Mouse (Mus musculus) midbrain, embryonic 10.5 days (tissue): ENCODE data around the gene Fam234a. TPM values are rescaled to one million over a fixed set of nuclear protein-coding genes. Genes with fewer than 3 reads are reported as not detected.
"Not testable (repeated sequence)": the region's sequence is repeated elsewhere in the genome, so short reads cannot be mapped to it uniquely, and the experiment has no call there.

Experiments
- DNase-seq: peaks from one replicate; pipeline ENCODE4 v3.0.0-alpha.2; 2017; ENCODE audit warnings: low spot score
- H3K27ac ChIP-seq: fragments of 300-500 bp; sonication (generic); replicated peaks from 2 replicates; pipeline ENCODE4 v1.5.1; 2016; ENCODE audit warnings: mild to moderate bottlenecking
- H3K27me3 ChIP-seq: fragments of 300-500 bp; sonication (generic); 2 replicates; pipeline ENCODE4 v1.6.1; 2016; ENCODE audit warnings: low read depth, mild to moderate bottlenecking; ENCODE audit not compliant: poor library complexity, severe bottlenecking
- H3K36me3 ChIP-seq: fragments of 300-500 bp; sonication (generic); 2 replicates; pipeline ENCODE4 v1.6.1; 2016; ENCODE audit warnings: mild to moderate bottlenecking, moderate library complexity
- H3K4me1 ChIP-seq: fragments of 300-500 bp; sonication (generic); 2 replicates; pipeline ENCODE4 v1.6.1; 2016
- H3K4me3 ChIP-seq: fragments of 300-500 bp; sonication (generic); 2 replicates; pipeline ENCODE4 v1.5.1; 2016; ENCODE audit warnings: mild to moderate bottlenecking, moderate library complexity
- H3K9me3 ChIP-seq: fragments of 300-500 bp; sonication (generic); replicated peaks from 2 replicates; pipeline ENCODE4 v1.6.1; 2016; ENCODE audit warnings: mild to moderate bottlenecking
- WGBS: fragments of 180-500 bp; shearing (Covaris S2); methylation state at CpG from one replicate; pipeline ENCODE4 v1.1.7; 2016; 5-methylcytosine and 5-hydroxymethylcytosine counted together
- polyA plus RNA-seq: library from polyadenylated mRNA; unstranded; fragments of >200 nt; fragmentation: Nextera tagmentation; extraction: Ambion mirVana; gene quantifications from 2 replicates; pipeline ENCODE4 v1.2.1, GENCODE M21; 2016

The Fam234a gene
- 27.6 and 28.7 TPM in 2 replicates for polyA plus RNA-seq

DNA sequence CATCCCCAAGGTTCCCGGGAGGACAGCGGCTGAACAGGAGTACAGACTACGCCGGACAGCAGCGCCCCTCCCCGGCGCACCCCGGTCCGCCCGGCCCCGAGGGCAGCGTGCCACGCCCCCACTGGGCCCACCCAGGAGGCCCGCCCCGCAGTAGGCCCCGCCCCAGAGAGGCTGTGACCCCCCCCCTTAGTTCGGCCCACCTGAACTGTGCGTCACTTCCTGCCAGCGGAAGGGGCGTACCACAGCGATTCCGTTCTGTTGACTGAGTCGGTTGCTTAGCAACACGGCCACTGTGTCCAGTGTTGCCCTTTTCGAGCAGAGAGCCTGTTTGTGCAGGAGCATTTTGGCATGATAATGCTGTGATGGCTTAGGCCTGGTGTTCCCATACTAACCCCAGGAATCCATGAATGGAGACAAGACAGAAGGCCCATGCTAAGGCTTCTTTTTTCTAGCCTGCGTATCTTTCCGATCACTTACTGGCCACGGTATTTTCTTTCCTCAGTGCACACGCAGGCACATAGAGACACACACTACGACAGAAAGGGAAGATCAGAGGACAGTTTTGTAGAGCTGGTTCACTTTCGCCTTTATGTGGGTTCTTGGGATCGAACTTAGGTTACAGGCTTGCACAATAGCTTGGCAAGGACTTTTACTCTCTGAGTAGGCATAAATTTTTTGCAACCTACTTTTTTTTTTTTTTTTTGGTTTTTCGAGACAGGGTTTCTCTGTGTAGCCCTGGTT is at the start of gene Fam234a:
Fam234a (minus strand) TSS at position 142 of the 741 bp plus-strand sequence.
- H3K9me3 ChIP-seq, result no peaks in the 10 kb centered on the region
- DNase-seq, result peak; percentile 98
- peak within 1 kb of the TSS; percentile 82 for H3K27ac ChIP-seq
- peaks cover 22% of the 10 kb centered on the region for H3K4me1 ChIP-seq
- no peaks in the 10 kb centered on the region for H3K36me3 ChIP-seq
- peak within 1 kb of the TSS; percentile 71 for H3K4me3 ChIP-seq
- WGBS, result 6% methylated on average over 33 of the region's 33 CpGs
- H3K27me3 ChIP-seq, result no peaks in the 10 kb centered on the region

DNA sequence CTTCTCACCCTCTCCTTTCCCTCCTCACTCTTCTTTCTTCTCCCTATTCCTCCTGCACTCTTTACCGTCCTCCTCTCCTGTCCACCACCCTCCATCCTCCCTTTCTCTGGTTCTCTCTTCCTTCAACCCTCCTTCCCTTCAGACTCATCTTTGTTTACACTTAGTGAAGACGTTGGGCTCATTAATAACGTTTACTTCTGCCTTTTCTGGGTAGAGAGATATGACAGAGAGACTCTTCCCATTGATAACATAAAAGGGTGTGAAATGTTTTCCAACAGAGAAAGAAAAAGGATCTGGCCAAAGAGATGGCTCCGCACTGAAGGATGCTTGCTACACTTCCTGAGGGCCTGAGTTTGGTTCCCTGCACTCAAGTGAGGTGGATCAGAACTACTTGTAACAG is 45.4 kb upstream of the Fam234a start:
- no peaks in the 10 kb centered on the region for H3K4me1 ChIP-seq
- H3K4me3 ChIP-seq, result no peak overlapping the region
- peaks cover 76% of the 10 kb centered on the region for H3K36me3 ChIP-seq
- no peak for DNase-seq
- H3K9me3 ChIP-seq, result peaks cover 20% of the 10 kb centered on the region
- no peak overlapping the region for H3K27ac ChIP-seq
- WGBS, result 84% methylated on average over 4 of the region's 4 CpGs
- H3K27me3 ChIP-seq, result no peaks in the 10 kb centered on the region

DNA sequence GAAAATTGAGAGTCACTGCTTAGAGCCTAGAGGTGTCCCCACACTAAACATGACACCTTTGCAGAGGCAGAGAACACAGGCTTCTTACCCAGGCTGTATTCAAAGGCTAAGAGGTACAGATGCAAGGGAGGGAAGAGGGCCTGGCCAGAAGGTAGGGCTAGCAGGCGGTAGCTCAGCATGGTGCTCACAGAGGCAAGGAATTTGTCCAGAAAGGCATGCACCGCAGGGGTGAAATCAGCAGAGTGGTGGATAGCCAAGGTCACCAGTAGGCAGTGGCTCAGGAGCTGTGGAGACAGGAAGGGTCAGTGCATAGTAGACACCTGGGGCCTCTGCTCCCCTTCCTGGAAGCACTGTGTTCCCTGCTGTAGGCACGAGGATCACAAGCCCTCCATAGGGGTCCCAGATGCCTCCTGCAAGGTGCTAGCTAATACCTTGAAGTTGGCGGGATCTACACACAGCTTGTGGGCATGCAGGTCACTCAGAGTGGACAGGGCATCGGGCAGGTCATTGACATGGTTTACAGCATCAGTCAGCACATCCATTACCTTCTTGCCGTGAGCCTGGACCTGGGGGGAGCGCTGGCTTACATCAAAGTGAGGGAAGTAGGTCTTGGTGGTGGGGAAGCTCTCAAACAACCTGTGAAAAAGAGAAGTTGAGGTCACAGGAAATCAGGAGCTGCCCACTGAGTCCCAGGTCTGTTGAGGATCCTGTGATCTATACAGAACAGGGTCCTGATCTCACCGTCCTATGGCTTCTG is 42.3 kb upstream of the Fam234a start:
- 87% methylated on average over 8 of the region's 8 CpGs for WGBS
- Histone ChIP-seq H3K9me3 (peaks cover 6% of the 10 kb centered on the region), H3K27me3 (no peaks in the 10 kb centered on the region), H3K4me3 (no peak overlapping the region), H3K36me3 (peaks cover 100% of the 10 kb centered on the region), H3K27ac (no peak overlapping the region), H3K4me1 (no peaks in the 10 kb centered on the region)
- DNase-seq, result no peak

DNA sequence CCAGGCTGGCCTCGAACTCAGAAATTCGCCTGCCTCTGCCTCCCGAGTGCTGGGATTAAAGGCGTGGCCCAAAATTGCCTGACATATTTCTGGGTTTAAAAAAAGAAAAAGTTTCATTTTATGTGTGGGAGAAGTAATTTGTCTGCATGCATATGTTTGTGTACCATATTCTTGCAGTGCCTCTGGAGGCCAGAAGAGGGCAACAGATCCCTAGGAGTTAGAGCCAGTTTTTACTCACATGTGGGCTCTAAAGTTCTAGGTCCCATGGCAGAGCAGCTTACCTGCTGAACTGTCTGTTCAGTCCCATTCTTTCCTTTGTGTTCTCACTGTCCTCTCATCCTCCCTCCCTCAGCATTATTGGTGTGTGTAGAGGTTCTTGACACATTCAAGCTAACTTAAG is 32.7 kb upstream of the Fam234a start:
- H3K36me3 ChIP-seq, result peaks cover 98% of the 10 kb centered on the region
- no peaks in the 10 kb centered on the region for H3K4me1 ChIP-seq
- no peaks in the 10 kb centered on the region for H3K27me3 ChIP-seq
- peak; percentile 33 for DNase-seq
- 98% methylated on average over 4 of the region's 4 CpGs for WGBS
- H3K27ac ChIP-seq, result no peak overlapping the region
- H3K9me3 ChIP-seq, result no peaks in the 10 kb centered on the region
- H3K4me3 ChIP-seq, result no peak overlapping the region

DNA sequence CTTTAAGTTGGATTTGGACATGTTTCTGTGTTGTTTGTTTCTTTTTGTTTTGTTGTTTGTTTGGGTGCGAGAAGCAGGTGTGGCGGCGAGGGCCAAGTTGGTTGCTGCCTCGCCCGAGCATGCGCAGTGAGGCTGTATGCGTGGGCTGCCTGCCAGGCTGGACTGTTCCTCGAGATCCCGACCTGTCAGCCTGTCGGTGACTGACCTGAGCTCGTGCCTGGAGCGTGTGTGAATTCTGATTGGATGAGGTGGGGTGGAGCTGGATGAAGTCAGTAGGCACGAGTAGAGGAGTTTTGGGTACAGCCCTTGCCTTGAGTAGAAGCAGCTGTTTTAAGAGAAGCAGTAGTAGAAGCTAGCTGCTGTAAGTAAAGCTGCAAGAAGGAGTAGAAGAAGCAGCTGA is 31.9 kb upstream of the Fam234a start:
- 93% methylated on average over 13 of the region's 13 CpGs for WGBS
- no peaks in the 10 kb centered on the region for H3K9me3 ChIP-seq
- H3K36me3 ChIP-seq, result peaks cover 98% of the 10 kb centered on the region

DNA sequence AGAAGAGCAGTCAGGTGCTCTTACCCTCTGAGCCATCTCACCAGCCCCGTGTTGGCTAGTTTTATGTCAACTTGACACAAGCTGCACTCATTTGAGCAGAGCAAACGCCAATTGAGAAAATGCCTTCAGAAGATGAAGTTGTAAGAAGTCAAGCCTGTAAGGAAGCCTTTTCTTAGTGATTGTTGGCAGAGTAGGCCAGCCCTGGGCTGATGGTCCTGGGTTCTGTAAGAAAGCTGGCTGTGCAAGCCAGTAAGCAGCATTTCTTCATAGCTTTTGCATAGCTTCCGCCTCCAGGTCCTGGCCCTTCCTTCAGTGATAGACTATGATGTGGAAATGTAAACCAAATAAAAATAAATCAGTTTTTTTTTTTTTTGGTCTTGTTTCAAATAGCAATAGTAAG is 28.5 kb upstream of the Fam234a start:
- Histone ChIP-seq H3K27me3 (no peaks in the 10 kb centered on the region), H3K4me3 (no peak overlapping the region), H3K9me3 (no peaks in the 10 kb centered on the region), H3K36me3 (peaks cover 97% of the 10 kb centered on the region), H3K27ac (no peak overlapping the region), H3K4me1 (no peaks in the 10 kb centered on the region)
- no peak for DNase-seq
- WGBS, result 94% methylated on average over 3 of the region's 3 CpGs

More for the DNA sequence above, 31.9 kb upstream of the Fam234a start:
- Histone ChIP-seq H3K27ac (no peak overlapping the region), H3K4me1 (no peaks in the 10 kb centered on the region), H3K27me3 (no peaks in the 10 kb centered on the region), H3K4me3 (no peak overlapping the region)
- no peak for DNase-seq

DNA sequence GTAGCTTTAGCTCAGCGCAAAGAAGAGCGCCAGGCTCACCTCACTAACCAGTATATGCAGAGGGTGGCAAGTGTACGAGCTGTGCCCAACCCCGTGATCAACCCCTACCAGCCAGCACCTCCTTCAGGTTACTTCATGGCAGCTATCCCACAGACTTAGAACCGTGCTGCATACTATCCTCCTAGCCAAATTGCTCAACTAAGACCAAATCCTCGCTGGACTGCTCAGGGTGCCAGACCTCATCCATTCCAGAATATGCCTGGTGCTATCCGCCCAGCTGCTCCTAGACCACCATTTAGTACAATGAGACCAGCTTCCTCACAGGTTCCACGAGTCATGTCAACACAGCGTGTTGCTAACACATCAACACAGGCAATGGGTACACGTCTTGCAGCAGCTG is 25.5 kb upstream of the Fam234a start:
- not testable (repeated sequence) for H3K4me3 ChIP-seq, H3K27ac ChIP-seq, DNase-seq, H3K9me3 ChIP-seq, H3K4me1 ChIP-seq, H3K27me3 ChIP-seq
- WGBS, result 98% methylated on average over 10 of the region's 10 CpGs
- H3K36me3 ChIP-seq, result peaks cover 98% of the 10 kb centered on the region

DNA sequence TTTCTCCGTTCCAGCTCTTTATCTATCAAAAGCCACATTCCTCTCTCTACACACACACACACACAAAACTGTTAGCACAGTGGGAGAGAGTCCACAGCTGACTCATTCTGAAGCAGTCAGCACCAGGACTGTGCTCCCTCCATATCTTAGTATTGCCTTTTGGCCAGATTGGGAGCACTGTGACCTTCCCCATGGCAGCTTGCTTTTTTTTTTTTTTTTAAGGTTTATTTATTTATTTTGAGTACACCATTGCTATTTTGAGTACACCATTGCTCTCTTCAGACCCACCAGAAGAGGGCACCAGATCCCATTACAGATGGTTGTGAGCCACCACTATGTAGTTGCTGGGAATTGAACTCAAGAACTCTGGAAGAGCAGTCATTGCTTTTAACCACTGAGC is 24.8 kb upstream of the Fam234a start:
- H3K4me3 ChIP-seq, result no peak overlapping the region

DNA sequence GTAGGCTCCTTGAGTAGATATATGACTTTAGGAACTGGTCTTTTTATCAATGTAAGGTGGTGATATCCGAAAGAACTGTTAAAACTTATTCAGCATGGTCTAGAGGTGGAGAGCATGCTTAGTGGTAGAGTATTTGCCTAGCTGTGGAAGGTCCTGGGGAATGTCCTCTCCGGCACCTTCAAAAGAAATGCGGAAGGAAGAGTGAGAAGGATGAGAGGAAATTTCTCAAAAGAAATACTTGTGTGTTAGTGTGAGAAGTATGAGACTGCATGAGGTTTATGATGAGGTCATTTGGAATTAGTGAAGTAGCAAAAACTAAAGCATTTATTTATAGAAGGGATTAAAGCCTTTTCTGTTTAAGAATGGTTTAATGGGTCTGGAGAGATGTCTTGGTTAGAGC is 18.3 kb upstream of the Fam234a start:
- Histone ChIP-seq H3K4me3 (no peak overlapping the region), H3K4me1 (no peaks in the 10 kb centered on the region), H3K27ac (no peak overlapping the region), H3K9me3 (no peaks in the 10 kb centered on the region), H3K27me3 (no peaks in the 10 kb centered on the region), H3K36me3 (peaks cover 100% of the 10 kb centered on the region)
- no peak for DNase-seq
- 97% methylated on average over 3 of the region's 3 CpGs for whole genome bisulfite sequencing

More for the DNA sequence above, 24.8 kb upstream of the Fam234a start:
- Histone ChIP-seq H3K36me3 (peaks cover 98% of the 10 kb centered on the region), H3K4me1 (no peaks in the 10 kb centered on the region), H3K27ac (no peak overlapping the region), H3K27me3 (no peaks in the 10 kb centered on the region), H3K9me3 (no peaks in the 10 kb centered on the region)
- WGBS, result 87% methylated on average over 1 of the region's 1 CpGs
- no peak for DNase-seq

DNA sequence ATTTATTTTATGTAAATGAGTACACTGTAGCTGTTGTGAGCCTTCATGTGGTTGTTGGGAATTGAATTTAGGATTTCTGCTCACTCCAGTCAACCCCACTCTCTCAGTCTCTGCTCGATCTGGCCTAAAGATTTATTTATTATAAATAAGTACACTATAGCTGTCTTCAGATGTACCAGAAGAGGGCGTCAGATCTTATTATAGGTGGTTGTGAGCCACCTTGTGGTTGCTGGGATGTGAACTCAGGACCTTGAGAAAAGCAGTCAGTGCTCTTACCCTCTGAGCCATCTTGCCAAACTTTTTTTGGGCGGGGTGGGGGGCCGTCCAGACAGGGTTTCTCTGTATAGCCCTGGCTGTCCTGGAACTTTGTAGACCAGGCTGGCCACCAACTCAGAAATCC is 17.8 kb upstream of the Fam234a start:
- Histone ChIP-seq H3K36me3 (peaks cover 100% of the 10 kb centered on the region), H3K4me3 (no peak overlapping the region), H3K27me3 (no peaks in the 10 kb centered on the region), H3K9me3 (no peaks in the 10 kb centered on the region), H3K27ac (no peak overlapping the region), H3K4me1 (no peaks in the 10 kb centered on the region)
- DNase-seq, result no peak
- WGBS, result 93% methylated on average over 4 of the region's 4 CpGs

DNA sequence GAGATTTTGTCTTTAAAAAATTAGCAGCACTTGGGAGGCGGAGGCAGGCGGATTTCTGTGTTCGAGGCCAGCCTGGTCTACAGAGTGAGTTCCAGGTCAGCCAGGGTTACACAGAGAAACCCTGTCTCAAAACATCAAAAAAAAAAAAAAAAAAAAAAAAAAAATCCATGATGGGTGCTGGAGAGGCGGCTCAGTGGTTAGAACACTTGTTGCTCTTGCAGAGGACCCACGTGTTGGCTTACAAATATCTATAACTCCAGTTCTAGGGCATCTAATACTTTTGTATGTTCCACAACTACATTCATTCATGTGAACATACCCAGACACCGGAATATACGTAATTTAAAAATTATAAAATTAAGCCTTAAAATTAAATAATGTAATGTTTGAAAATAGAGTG is 11.3 kb upstream of the Fam234a start:
- Histone ChIP-seq H3K36me3 (peaks cover 62% of the 10 kb centered on the region), H3K27ac (no peak overlapping the region), H3K27me3 (no peaks in the 10 kb centered on the region), H3K4me3 (no peak overlapping the region), H3K4me1 (peaks cover 17% of the 10 kb centered on the region), H3K9me3 (no peaks in the 10 kb centered on the region)
- DNase-seq, result no peak
- WGBS, result 97% methylated on average over 7 of the region's 7 CpGs

DNA sequence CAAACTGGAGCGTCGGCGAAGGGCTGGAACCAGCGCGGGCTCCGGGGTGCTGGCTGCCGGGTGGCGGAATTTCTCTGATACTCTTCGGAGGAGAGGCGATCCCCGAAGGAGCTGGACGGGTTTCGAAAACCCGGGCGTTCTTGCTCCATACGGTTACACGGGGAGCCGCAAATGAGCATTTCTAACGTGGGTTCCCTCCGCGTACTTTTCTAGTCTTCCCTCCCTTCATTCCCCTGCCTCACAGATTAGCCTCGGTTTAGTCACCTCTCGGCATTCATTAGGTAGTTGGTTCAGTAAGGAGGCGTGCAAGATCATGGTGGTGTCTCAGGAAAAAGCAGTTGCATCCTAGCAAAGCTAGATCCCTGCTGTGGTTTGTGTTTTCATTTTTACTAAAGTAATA is 9.4 kb upstream of the Fam234a start:
- no peak for DNase-seq
- no peaks in the 10 kb centered on the region for H3K9me3 ChIP-seq
- no peaks in the 10 kb centered on the region for H3K27me3 ChIP-seq
- under 1% methylated on average over 24 of the region's 24 CpGs for WGBS
- H3K36me3 ChIP-seq, result peaks cover 42% of the 10 kb centered on the region
- peak overlapping the region; percentile 93 for H3K27ac ChIP-seq
- H3K4me1 ChIP-seq, result peaks cover 17% of the 10 kb centered on the region
- peak overlapping the region; percentile 69 for H3K4me3 ChIP-seq
